Mouse (Mus musculus) neural tube, embryonic 14.5 days (tissue): ENCODE measurements around the gene Sergef. TPM values are rescaled to one million over a fixed set of nuclear protein-coding genes. Genes with fewer than 3 reads are reported as not detected.

Source experiments
- ATAC-seq: fragments of 200-750 bp; cut with Nextera tagmentation; 2 replicates; pipeline ENCODE4 v1.8.0; 2017; ENCODE audit warnings: low read depth, mild to moderate bottlenecking, moderate TSS enrichment, moderate library complexity
- H3K27ac ChIP-seq: fragments of 300-500 bp; sonication (generic); 2 replicates; pipeline ENCODE4 v1.5.1; 2014; ENCODE audit warnings: low read depth, mild to moderate bottlenecking, control low read depth, low read length, moderate library complexity, mixed read lengths
- H3K27me3 ChIP-seq: fragments of 300-500 bp; sonication (generic); 2 replicates; pipeline ENCODE4 v1.6.1; 2014; ENCODE audit warnings: low read length; ENCODE audit not compliant: control insufficient read depth, insufficient read depth
- H3K36me3 ChIP-seq: fragments of 300-500 bp; sonication (generic); 2 replicates; pipeline ENCODE4 v1.6.1; 2014; ENCODE audit warnings: low read length, mixed read lengths; ENCODE audit not compliant: control insufficient read depth, insufficient read depth
- H3K4me1 ChIP-seq: fragments of 300-500 bp; sonication (generic); 2 replicates; pipeline ENCODE4 v1.6.1; 2014; ENCODE audit warnings: low read length; ENCODE audit not compliant: control insufficient read depth, insufficient read depth
- H3K4me2 ChIP-seq: fragments of 300-500 bp; sonication (generic); 2 replicates; pipeline ENCODE4 v1.6.1; 2014; ENCODE audit warnings: mild to moderate bottlenecking, low read depth, low read length, control low read depth
- H3K4me3 ChIP-seq: fragments of 300-500 bp; sonication (generic); 2 replicates; pipeline ENCODE4 v1.5.1; 2014; ENCODE audit warnings: low read depth, low read length, control low read depth, mixed read lengths
- H3K9ac ChIP-seq: fragments of 300-500 bp; sonication (generic); replicated peaks from 2 replicates; pipeline ENCODE4 v1.6.1; 2014; ENCODE audit warnings: low read depth, mild to moderate bottlenecking, control low read depth, low read length, mixed read lengths
- H3K9me3 ChIP-seq: fragments of 300-500 bp; sonication (generic); 2 replicates; pipeline ENCODE4 v1.6.1; 2016; ENCODE audit warnings: low read length; ENCODE audit not compliant: control insufficient read depth
- WGBS: fragments of 180-500 bp; shearing (Covaris S2); extraction: QIAGEN DNeasy Blood & Tissue Kit; methylation state at CpG from one replicate; pipeline ENCODE4 v1.1.7; 2014; 5-methylcytosine and 5-hydroxymethylcytosine counted together
- polyA plus RNA-seq: library from polyadenylated mRNA; unstranded; fragments of >200 nt; fragmentation: Nextera tagmentation; extraction: Ambion mirVana; gene quantifications from 2 replicates; pipeline ENCODE4 v1.2.1, GENCODE M21; 2014

The Sergef gene
- polyA plus RNA-seq, 1 experiment from 2014 or later: 46.3 TPM

DNA sequence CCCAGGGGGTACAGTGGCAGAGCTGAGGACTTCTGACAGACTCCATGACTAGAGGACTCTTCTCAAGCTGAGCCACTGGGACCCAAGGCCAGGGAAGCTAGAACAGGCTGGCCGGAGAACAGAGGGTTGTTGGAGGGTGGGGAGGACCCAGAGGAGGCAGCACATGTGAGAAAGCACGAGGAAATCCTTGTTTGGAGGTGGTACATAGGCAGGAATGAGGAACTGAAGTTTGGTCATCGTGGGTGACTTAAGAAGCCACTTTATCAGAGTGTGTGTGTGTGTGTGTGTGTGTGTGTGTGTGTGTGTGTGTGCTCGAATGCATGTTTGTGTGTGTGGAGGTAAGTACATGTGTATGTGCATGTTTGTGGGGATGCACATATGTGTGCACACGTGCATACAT lies 108.3 kb downstream of the Sergef start:
- Histone ChIP-seq H3K9ac (no peak overlapping the region), H3K4me2 (no peak overlapping the region), H3K4me1 (peaks cover 12% of the 10 kb centered on the region), H3K4me3 (no peak overlapping the region), H3K36me3 (no peaks in the 10 kb centered on the region), H3K27ac (no peak overlapping the region), H3K9me3 (no peaks in the 10 kb centered on the region), H3K27me3 (no peaks in the 10 kb centered on the region)
- ATAC-seq: no peak
- 78% methylated on average over 5 of the region's 5 CpGs for WGBS

DNA sequence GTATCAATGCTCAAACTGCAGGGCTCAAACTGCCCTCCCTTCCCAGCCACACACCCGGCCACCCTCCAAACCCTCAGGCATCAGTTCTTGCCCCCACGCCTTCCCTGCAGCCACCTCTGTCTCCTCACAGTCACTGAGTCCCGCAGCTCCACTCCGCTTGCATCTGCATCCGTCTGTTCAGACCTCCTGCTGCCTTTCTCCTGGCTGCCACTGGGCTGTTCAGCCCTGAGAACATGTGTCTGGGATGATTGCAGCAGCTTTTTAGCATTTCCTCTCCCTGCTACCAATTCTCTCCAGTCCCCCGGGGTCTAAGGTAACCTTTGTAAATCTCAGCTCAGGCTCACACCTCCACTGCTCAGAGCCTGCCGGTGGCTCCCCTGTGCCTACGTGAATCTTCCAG lies 109.7 kb downstream of the Sergef start:
- 36% methylated on average over 8 of the region's 8 CpGs for WGBS
- Histone ChIP-seq H3K4me1 (peaks cover 5% of the 10 kb centered on the region), H3K4me3 (no peak overlapping the region), H3K9ac (0 out of 2 replicates have a peak overlapping the region, but pooled peaks have one; percentile 26), H3K9me3 (no peaks in the 10 kb centered on the region), H3K4me2 (no peak overlapping the region), H3K27me3 (no peaks in the 10 kb centered on the region), H3K27ac (no peak overlapping the region; the same call in 1 of the 2 replicates), H3K36me3 (no peaks in the 10 kb centered on the region)
- peak; percentile 42 for ATAC-seq

DNA sequence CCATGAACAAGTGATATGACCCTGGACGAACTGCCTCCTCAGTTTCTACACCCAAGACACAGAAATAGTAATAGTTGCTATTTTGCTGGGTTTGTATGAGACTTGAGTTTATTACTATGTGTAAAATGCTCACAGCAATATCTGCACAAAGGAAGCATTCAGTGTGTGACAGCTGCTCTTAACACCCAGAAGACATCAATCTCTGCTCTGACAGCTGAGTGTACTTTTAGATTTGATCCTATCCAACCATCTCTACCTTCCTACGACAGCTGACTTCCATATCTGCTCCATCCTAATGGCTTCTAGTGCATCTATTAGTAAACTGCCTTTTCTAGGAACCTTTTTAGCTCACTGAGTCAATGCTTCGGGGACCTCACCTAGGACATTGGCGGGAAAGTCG lies 110.3 kb downstream of the Sergef start:
- Histone ChIP-seq H3K9ac (no peak overlapping the region), H3K4me2 (no peak overlapping the region), H3K27me3 (no peaks in the 10 kb centered on the region), H3K4me1 (peaks cover 4% of the 10 kb centered on the region; the same call in 1 of the 2 replicates), H3K27ac (no peak overlapping the region), H3K9me3 (no peaks in the 10 kb centered on the region), H3K4me3 (no peak overlapping the region), H3K36me3 (no peaks in the 10 kb centered on the region)
- 87% methylated on average over 5 of the region's 5 CpGs for WGBS
- no peak for ATAC-seq

DNA sequence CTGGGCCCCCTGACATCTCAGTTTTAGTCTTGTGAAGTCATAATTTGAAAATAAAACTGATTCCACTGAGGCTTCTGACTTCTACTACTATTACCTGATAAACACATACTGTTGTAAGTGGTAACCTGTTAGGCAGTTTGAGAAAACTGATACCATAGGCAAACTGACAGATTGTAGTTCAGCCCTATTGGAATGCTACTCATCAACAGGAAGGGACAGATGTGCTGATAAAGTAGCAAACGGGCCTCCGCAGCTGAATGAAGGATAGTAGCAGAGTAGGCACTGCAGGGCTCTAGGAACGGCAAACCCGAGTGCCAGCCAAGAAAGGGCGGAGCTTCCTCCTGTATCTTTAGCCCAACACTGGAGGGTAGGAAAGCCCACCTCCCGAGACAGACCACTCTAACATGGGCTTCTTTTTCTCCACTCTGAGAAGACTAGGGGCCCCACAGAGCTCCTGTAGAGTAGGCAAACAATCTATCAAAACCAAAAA lies 112.9 kb downstream of the Sergef start:
- Histone ChIP-seq H3K27me3 (no peaks in the 10 kb centered on the region), H3K4me3 (no peak overlapping the region), H3K9ac (no peak overlapping the region), H3K9me3 (no peaks in the 10 kb centered on the region), H3K4me1 (peaks cover 4% of the 10 kb centered on the region; the same call in 1 of the 2 replicates), H3K27ac (no peak overlapping the region), H3K36me3 (no peaks in the 10 kb centered on the region), H3K4me2 (no peak overlapping the region)
- 59% methylated on average over 6 of the region's 6 CpGs for WGBS
- no peak for ATAC-seq

DNA sequence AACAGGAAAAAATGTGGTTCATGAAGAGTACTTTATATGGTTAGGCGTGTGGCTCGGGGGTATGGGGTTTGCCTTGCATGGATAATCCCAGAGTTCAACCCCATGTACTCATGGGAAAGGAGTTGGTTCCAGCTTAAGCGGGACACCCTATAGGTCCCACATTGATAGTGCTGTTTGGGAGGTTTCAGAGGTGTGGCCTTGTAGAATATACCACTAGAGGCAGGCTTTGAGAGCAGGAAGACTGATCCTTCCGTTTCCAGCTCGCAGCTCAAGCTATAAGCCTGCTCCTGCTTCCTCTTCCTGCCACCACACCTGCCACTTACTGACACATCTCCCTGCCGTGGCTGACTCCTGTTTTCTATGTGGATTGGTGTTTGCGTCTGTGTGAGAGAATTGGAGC lies 116.4 kb downstream of the Sergef start:
- Histone ChIP-seq H3K4me2 (no peak overlapping the region), H3K27me3 (no peaks in the 10 kb centered on the region), H3K4me1 (0 out of 2 replicates have a peak, but pooled peaks cover 5% of the 10 kb centered on the region), H3K9me3 (no peaks in the 10 kb centered on the region), H3K27ac (no peak overlapping the region), H3K9ac (no peak overlapping the region), H3K36me3 (no peaks in the 10 kb centered on the region), H3K4me3 (no peak overlapping the region)
- no peak for ATAC-seq
- 87% methylated on average over 7 of the region's 7 CpGs for WGBS

DNA sequence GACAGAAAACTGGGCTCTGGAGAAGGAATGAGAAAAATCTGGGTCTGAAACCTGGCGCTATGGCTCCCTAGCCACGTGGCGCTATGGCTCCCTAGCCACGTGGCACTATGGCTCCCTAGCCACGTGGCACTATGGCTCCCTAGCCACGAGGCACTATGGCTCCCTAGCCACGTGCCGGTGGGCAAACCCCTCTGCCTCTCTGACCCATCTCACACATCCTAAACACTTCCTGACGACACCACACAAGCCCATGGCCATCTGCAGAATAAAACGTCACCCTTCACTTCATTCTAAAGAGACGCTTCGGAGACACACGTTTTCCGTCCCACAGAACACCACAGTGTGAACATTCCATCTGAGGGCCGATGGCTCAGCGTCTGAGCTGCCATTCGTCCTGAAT lies 117.8 kb downstream of the Sergef start:
- Histone ChIP-seq H3K4me3 (no peak overlapping the region), H3K4me1 (0 out of 2 replicates have a peak, but pooled peaks cover 5% of the 10 kb centered on the region), H3K4me2 (no peak overlapping the region), H3K9ac (no peak overlapping the region), H3K36me3 (no peaks in the 10 kb centered on the region), H3K27ac (no peak overlapping the region), H3K9me3 (no peaks in the 10 kb centered on the region), H3K27me3 (no peaks in the 10 kb centered on the region)
- no peak for ATAC-seq
- WGBS: 96% methylated on average over 17 of the region's 17 CpGs

DNA sequence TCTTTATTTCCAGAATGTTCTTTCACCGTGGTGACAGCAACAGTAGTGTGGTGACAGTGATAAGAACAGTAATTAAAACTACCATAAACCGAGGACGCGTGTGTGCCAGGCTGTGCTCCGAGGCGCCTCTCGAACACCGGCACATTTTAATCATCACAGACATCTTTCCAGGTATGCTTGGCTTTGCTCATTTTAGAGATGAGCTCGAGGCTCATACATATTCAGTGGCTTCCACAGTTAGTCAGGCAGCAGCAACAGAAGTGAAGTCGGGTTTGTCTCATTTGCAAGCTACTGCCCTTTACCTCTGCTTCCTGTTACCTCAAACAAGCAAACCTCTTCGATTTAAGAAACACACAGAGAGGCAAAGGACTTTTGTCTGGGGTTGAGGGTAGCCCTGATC lies 120.5 kb downstream of the Sergef start:
- Histone ChIP-seq H3K27ac (no peak overlapping the region), H3K36me3 (no peaks in the 10 kb centered on the region), H3K9ac (no peak overlapping the region), H3K4me1 (0 out of 2 replicates have a peak, but pooled peaks cover 5% of the 10 kb centered on the region), H3K4me2 (no peak overlapping the region), H3K4me3 (no peak overlapping the region), H3K9me3 (no peaks in the 10 kb centered on the region), H3K27me3 (no peaks in the 10 kb centered on the region)
- 55% methylated on average over 11 of the region's 11 CpGs for WGBS
- no peak for ATAC-seq

DNA sequence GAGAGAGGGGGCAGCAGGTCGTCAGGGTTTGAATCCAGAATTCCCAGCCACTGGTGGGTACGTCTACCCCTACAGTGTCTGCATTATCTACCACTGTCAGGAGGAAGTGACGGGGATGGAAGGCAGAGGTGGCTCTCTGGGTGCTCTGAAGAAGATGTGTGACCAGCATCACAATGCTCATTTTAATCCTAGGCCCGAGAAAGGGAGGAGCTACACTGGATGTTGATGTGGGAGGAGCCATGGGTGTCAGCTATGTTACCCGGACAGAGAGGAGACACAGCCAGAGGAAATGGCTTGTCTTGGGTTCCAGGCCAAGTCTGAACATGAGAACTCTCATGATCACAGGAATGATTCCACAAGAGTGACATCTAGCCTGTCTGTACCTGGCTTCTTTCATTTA lies 122.4 kb downstream of the Sergef start:
- 0 out of 2 replicates have a peak, but pooled peaks cover 5% of the 10 kb centered on the region for H3K4me1 ChIP-seq
- no peak overlapping the region for H3K27ac ChIP-seq
- H3K9ac ChIP-seq: no peak overlapping the region
- 62% methylated on average over 5 of the region's 5 CpGs for WGBS
- H3K27me3 ChIP-seq: no peaks in the 10 kb centered on the region
- H3K4me2 ChIP-seq: no peak overlapping the region
- ATAC-seq: no peak
- H3K4me3 ChIP-seq: no peak overlapping the region
- H3K9me3 ChIP-seq: no peaks in the 10 kb centered on the region
- H3K36me3 ChIP-seq: no peaks in the 10 kb centered on the region

DNA sequence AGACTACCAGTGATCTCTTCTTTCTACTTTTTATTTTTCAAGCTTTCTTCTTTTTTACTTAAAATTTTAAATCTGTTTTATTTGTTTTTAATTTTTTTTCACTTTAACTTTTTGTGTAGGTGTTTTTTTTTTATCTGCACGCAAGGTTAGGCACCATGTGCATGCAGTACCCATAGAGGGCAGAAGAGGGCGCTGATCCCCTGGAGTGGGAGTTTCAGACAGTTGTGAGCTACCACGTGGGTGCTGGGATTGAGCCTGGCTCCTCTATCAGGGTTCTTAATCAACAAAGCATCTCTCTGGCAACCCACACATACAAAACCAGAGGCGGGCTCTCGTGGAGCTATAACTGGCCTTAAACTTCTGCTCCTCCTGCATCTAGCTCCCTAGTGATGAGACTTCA lies 123.6 kb downstream of the Sergef start:
- no peaks in the 10 kb centered on the region for H3K27me3 ChIP-seq
- H3K36me3 ChIP-seq: no peaks in the 10 kb centered on the region
- no peak overlapping the region for H3K4me3 ChIP-seq
- no peak overlapping the region for H3K4me2 ChIP-seq
- 80% methylated on average over 5 of the region's 5 CpGs for WGBS
- H3K9me3 ChIP-seq: no peaks in the 10 kb centered on the region
- no peak overlapping the region for H3K27ac ChIP-seq
- no peak for ATAC-seq
- H3K9ac ChIP-seq: no peak overlapping the region
- 0 out of 2 replicates have a peak, but pooled peaks cover 6% of the 10 kb centered on the region for H3K4me1 ChIP-seq
